Mouse (Mus musculus): ENCODE data around the gene Olfr798. TPM values are rescaled to one million over a fixed set of nuclear protein-coding genes. Genes with fewer than 3 reads are reported as not detected.

The Olfr798 gene
- polyA plus RNA-seq, 1 experiment from 2014 or later = not detected

- Histone ChIP-seq H3K36me3 (ENCODE audit: control insufficient read depth, insufficient read depth) (no peaks in the 10 kb centered on the region), H3K4me3 (ENCODE audit: low read depth, low read length) (no peak within 1 kb of the TSS), H3K9ac (ENCODE audit: low read depth, low read length) (no peak within 1 kb of the TSS), H3K4me2 (replicated peaks; ENCODE audit: low read depth) (no peak within 1 kb of the TSS), H3K27ac (ENCODE audit: low read depth, low read length) (no peak within 1 kb of the TSS), H3K27me3 (replicated peaks; ENCODE audit: control insufficient read depth, insufficient read depth, low read length) (no peaks in the 10 kb centered on the region), H3K4me1 (replicated peaks; ENCODE audit: control insufficient read depth, insufficient read depth, low read length) (no peaks in the 10 kb centered on the region), H3K9me3 (ENCODE audit: control insufficient read depth) (no peaks in the 10 kb centered on the region)
- WGBS = 91% methylated on average over 1 of the region's 1 CpGs
- no peak for TF ChIP-seq CTCF (IDR thresholded peaks at IDR 0.05; ENCODE audit: low read depth)
- ATAC-seq = no peak
Measured at GRCm38 (mm10) chr10:129612470-129612869, 15.3 kb downstream of the Olfr798 start, which contains the start of gene Olfr796. TSS of gene Olfr796 (minus strand) at chr10:129612570.

DNA sequence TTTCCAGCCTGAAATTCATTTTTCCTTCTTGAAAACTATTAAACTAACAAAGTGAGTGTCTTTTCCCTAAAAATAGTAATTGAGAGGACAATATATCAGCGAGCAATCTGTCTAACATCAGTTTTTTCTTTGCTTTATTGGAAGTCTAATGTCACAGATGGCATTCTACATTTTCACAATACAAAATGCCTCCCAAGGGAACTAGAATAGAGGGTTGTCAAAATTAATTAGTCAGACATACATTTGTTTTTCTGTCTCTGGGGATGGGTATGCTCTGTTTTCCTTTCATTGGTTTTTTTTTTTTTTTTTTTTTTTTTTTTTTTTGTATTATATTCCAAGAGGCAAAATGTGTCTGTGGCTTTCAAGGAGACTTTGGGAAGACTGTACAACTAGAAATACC, 50.7 kb downstream of the Olfr798 start:
- H3K9ac ChIP-seq (ENCODE audit: low read depth, low read length) = no peak overlapping the region
- no peaks in the 10 kb centered on the region for H3K36me3 ChIP-seq (ENCODE audit: control insufficient read depth, insufficient read depth)
- H3K27ac ChIP-seq (ENCODE audit: low read depth, low read length) = no peak overlapping the region
- no peak overlapping the region for H3K4me3 ChIP-seq (ENCODE audit: low read depth, low read length)
- H3K9me3 ChIP-seq (ENCODE audit: control insufficient read depth) = no peaks in the 10 kb centered on the region
- TF ChIP-seq CTCF (IDR thresholded peaks at IDR 0.05; ENCODE audit: low read depth) = no peak
- 64% methylated on average over 1 of the region's 1 CpGs for WGBS
- H3K4me1 ChIP-seq (replicated peaks; ENCODE audit: control insufficient read depth, insufficient read depth, low read length) = no peaks in the 10 kb centered on the region
- ATAC-seq = no peak
- no peak overlapping the region for H3K4me2 ChIP-seq (replicated peaks; ENCODE audit: low read depth)
- no peaks in the 10 kb centered on the region for H3K27me3 ChIP-seq (replicated peaks; ENCODE audit: control insufficient read depth, insufficient read depth, low read length)

Small RNA genes within 50 kb of the gene (microRNA-seq; reads per million reads assigned to microRNA genes)
- gene Gm23252 = not detected

Other genes starting within 250 kb of the Olfr798 start
- 0.04 TPM in 1 of 2 replicates, not detected in the other for gene Olfr784, start 243.9 kb downstream of the Olfr798 start, polyA plus RNA-seq (2015; fragmentation: Nextera tagmentation; extraction: Ambion mirVana)
- not detected in 2 replicates for gene Olfr785, start 222.5 kb downstream of the Olfr798 start, polyA plus RNA-seq (2015; fragmentation: Nextera tagmentation; extraction: Ambion mirVana)
- not detected in 2 replicates for gene Olfr786, start 200.6 kb downstream of the Olfr798 start, polyA plus RNA-seq (2015; fragmentation: Nextera tagmentation; extraction: Ambion mirVana)
- gene Olfr787, start 166.1 kb downstream of the Olfr798 start, polyA plus RNA-seq (2015; fragmentation: Nextera tagmentation; extraction: Ambion mirVana) = not detected in 2 replicates
- not detected in 2 replicates for gene Olfr788, start 156.9 kb downstream of the Olfr798 start, polyA plus RNA-seq (2015; fragmentation: Nextera tagmentation; extraction: Ambion mirVana)
- not detected in 2 replicates for gene Olfr789, start 143.2 kb downstream of the Olfr798 start, polyA plus RNA-seq (2015; fragmentation: Nextera tagmentation; extraction: Ambion mirVana)
- gene Olfr790, start 129.4 kb downstream of the Olfr798 start, polyA plus RNA-seq (2015; fragmentation: Nextera tagmentation; extraction: Ambion mirVana) = not detected in 2 replicates
- not detected in 2 replicates for gene Olfr791, start 106.1 kb downstream of the Olfr798 start, polyA plus RNA-seq (2015; fragmentation: Nextera tagmentation; extraction: Ambion mirVana)
- gene Olfr792, start 88.8 kb downstream of the Olfr798 start, polyA plus RNA-seq (2015; fragmentation: Nextera tagmentation; extraction: Ambion mirVana) = not detected in 2 replicates
- gene Olfr794, start 60.3 kb downstream of the Olfr798 start, polyA plus RNA-seq (2015; fragmentation: Nextera tagmentation; extraction: Ambion mirVana) = not detected in 2 replicates
- gene Olfr796, start 15.4 kb downstream of the Olfr798 start, polyA plus RNA-seq (2015; fragmentation: Nextera tagmentation; extraction: Ambion mirVana) = not detected in 2 replicates
- gene Olfr799, start 9.6 kb upstream of the Olfr798 start, polyA plus RNA-seq (2015; fragmentation: Nextera tagmentation; extraction: Ambion mirVana) = not detected in 2 replicates
- gene Olfr800, start 29.8 kb upstream of the Olfr798 start, polyA plus RNA-seq (2015; fragmentation: Nextera tagmentation; extraction: Ambion mirVana) = not detected in 2 replicates
- not detected in 2 replicates for gene Olfr801, start 45.9 kb upstream of the Olfr798 start, polyA plus RNA-seq (2015; fragmentation: Nextera tagmentation; extraction: Ambion mirVana)
- not detected in 2 replicates for gene Olfr802, start 60.2 kb upstream of the Olfr798 start, polyA plus RNA-seq (2015; fragmentation: Nextera tagmentation; extraction: Ambion mirVana)
- gene Olfr803, start 66.4 kb upstream of the Olfr798 start, polyA plus RNA-seq (2015; fragmentation: Nextera tagmentation; extraction: Ambion mirVana) = not detected in 2 replicates
- gene Olfr804, start 75.3 kb upstream of the Olfr798 start, polyA plus RNA-seq (2015; fragmentation: Nextera tagmentation; extraction: Ambion mirVana) = not detected in 2 replicates
- not detected in 2 replicates for gene Olfr805, start 101.4 kb upstream of the Olfr798 start, polyA plus RNA-seq (2015; fragmentation: Nextera tagmentation; extraction: Ambion mirVana)
- not detected in 2 replicates for gene Olfr806, start 114.0 kb upstream of the Olfr798 start, polyA plus RNA-seq (2015; fragmentation: Nextera tagmentation; extraction: Ambion mirVana)
- not detected in 2 replicates for gene Olfr807, start 129.9 kb upstream of the Olfr798 start, polyA plus RNA-seq (2015; fragmentation: Nextera tagmentation; extraction: Ambion mirVana)
- gene Olfr808, start 137.5 kb upstream of the Olfr798 start, polyA plus RNA-seq (2015; fragmentation: Nextera tagmentation; extraction: Ambion mirVana) = not detected in 2 replicates
- not detected in 2 replicates for gene Olfr809, start 146.7 kb upstream of the Olfr798 start, polyA plus RNA-seq (2015; fragmentation: Nextera tagmentation; extraction: Ambion mirVana)
- gene Olfr810, start 167.0 kb upstream of the Olfr798 start, polyA plus RNA-seq (2015; fragmentation: Nextera tagmentation; extraction: Ambion mirVana) = not detected in 2 replicates
- not detected in 2 replicates for gene Olfr811, start 176.5 kb upstream of the Olfr798 start, polyA plus RNA-seq (2015; fragmentation: Nextera tagmentation; extraction: Ambion mirVana)
- not detected in 2 replicates for gene Olfr812, start 218.2 kb upstream of the Olfr798 start, polyA plus RNA-seq (2015; fragmentation: Nextera tagmentation; extraction: Ambion mirVana)
- gene Olfr813, start 227.4 kb upstream of the Olfr798 start, polyA plus RNA-seq (2015; fragmentation: Nextera tagmentation; extraction: Ambion mirVana) = not detected in 2 replicates

Measured in intestine, postnatal 0 days (tissue).